Mouse (Mus musculus): ENCODE results near the gene Patz1.
A peak's percentile ranks its signal among the peaks of the same experiment; 100 is the strongest.

Gene Patz1

DNA sequence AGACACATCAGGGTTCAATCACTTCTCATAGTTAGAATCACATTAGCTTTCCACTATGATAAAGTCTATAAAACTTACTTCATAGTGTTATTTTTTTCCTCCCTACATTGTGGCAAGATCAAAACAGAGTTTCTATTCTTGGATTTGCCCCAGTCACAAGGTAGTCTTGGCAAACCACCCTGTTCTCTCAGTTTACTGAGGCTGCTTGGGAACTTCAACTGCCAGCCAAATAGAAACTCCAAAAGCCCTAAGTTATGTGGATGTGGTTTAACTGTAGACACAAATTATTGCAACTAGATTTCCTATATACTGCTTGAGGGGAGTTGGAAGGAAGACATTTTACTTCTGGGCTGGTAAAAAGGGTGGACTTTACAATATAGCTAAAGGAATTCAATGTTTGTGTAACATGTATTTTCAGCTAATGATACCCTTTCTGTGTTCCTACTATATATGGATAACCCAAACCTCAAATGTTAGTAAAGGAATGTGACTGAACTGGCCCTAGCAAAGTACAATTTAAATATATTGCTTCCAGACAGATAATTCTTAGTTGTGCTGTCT is 41.3 kb downstream of the Patz1 start, which contains the start of gene Pik3ip1:
Gene Pik3ip1 (plus strand): TSS at position 511 of the 561 bp plus-strand sequence.
- no peak for DNase-seq (ENCODE audit: low spot score in 2 of 2)

DNA sequence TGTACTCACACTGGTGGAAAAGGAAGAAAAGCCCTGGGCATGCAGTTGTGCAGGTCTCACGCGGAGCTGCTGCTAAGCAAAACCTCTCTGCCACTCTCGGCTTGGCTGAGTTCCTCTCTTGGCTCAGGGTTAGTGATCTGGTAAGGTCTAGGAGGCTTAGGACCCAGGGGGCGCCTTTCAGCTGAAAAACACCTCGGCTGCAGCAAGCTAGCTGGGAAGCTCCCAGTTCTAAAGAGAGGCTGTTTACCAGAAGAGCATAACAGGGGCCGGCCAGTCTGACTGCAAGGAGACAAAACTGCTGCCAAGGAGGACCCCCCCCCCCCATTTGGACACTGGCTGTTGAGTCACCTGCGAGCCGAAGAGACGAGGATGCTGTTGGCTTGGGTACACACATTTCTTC is 41.9 kb downstream of the Patz1 start:
- peak; percentile 75 for DNase-seq (ENCODE audit: low spot score in 2 of 2)

DNA sequence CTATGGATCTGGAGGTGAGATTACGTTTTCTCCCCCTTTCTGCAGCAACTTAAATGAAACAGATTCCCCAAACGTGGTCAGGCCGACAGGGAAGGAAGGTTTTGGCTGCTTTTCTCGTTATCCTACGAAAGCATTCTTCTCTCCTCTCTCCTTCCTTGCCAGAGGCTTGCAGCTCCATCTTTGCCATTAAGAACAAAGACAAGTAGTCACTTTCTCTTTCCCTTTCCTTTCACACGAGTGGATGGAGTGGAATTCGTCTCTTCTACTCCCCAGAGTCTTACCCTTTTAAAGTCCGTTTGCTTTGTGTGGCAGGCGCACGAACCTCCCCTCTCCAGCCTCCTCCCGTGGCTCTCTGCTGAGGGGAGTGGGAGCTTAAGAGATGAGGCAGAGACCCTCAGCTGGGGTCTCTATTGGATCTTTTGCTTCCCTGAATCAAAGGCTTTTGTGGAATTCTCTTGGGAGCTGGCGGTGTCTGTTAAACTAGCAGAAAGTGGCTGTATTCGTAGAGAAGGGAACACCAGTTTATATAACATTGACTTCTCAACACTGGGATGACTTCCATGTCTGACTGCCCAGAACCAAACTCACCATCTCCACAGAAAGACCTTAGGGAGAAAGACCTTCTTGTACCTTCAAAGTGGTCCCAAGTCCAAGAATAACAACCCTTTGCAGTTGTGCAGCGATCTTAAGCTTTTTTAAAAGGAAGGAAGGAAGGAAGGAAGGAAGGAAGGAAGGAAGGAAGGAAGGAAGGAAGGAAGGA is 42.5 kb downstream of the Patz1 start:
- no peak for DNase-seq (ENCODE audit: low spot score in 2 of 2)

DNA sequence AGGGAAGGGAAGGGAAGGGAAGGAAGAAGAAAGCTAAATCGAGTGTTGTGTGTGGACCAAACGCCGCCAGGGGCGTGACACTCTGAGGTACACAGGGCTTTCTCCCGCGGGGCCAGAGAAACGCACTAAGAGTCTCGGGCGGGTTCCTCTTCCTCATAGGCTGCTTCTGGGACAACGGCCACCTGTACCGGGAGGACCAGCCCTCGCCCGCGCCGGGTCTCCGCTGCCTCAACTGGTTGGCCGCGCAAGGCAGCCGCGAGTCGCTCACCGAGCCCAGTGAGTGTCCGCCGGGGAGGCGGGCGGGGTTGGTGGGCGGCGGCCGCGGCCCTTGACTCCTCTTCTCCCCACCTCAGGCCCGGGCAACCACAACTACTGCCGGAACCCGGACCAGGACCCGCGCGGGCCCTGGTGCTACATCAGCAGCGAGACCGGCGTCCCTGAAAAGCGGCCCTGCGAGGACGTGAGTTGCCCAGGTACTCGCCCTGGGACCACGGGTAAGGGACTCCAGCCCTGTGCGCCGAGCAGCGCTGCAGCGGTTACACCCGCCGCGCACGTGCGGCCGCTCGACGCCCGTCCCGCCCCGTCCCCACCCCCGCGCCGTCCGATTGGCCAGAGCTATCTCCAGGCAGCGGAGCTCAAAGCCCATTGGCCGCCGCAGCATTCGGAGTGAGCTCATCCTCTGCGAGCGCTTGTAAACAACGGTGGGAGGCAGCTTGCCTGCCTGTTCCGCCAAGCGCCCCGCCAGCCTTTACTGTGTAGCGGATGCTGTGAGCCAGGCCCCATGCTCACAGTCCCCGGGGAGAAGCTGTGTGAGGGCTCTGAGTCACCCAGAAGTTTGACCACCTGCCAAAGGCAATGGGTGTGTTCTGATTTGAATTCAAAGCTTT is 43.3 kb downstream of the Patz1 start:
- peak; percentile 86 to 90 for DNase-seq (ENCODE audit: low spot score in 2 of 2)

DNA sequence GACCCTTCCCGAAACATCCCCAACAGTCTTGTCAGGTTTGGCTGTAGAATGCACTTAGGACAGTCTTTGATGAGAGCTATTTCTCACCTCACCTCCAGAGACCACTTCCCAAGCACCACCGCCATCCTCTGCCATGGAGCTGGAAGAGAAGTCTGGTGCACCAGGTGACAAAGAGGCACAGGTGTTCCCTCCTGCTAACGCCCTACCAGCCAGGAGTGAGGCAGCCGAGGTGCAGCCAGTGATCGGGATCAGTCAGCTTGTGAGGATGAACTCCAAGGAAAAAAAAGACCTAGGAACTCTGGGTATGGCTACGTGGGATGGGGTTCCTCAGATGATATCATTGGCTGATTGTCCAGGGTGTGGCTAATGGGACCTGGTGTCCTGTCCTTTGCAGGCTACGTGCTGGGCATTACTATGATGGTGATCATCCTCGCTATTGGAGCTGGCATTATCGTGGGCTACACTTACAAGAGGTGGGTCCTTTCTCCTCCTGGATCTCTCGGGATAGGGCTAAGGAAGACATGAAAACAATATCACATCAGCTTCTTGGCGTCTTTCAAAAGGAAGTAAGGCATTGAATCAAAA is 44.5 kb downstream of the Patz1 start:
- DNase-seq (ENCODE audit: low spot score in 2 of 2): no peak

DNA sequence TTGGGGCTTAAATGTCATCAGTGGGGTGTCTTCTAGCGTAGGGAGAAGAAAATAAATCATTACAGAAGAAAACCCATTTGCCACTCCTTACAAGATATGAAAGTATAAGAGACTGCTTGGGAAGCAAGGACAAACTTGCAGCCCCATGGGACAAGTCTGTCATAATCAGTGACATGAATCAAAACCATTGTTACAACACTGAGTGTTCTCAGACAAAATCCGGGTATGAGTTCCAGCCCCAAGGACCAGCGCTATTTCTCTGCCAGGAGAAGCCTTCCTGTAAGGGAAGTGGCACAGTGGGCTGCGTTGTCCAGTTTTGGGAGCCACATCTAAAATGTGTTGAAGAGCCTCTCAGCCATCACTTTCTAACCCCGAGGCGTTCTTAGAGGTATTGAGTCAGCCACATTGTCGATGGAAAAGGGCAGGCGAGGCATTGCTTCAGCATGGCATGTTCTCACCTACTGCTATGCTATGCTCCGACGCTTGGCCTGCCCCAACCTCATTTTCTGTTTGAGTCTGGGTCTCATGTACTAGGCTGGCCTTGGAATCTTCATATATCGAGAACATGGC is 45.6 kb downstream of the Patz1 start:
- no peak for DNase-seq (ENCODE audit: low spot score in 2 of 2)

DNA sequence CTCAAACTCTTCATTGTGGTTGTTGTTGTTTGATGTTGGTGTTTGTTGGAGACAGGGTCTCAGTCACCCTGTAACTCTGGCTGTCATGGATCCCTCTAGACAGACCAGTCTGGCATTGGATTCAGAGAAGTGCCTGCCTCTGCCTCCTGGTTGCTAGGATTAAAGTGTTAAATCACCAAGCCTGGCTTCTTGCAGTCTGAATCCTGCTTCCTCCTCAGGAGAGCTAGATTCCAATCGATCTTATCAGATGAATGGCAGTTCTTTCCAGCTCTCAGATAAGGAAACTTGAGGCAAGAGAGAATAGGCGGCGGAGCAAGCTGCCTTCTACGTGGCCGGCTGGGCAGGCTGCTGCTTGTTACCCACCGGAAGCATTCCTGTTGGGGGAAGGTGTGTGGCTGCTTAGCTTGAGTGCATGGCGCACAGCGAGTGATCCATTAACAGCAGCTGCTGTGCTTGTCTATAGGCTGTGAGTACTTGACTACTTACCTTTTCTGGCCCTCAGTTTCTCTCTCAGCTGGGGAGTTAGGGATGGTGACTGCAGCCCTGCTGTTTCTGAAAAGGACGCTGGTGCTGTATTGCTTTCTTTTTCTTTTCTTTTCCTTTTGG is 46.1 kb downstream of the Patz1 start:
- DNase-seq (ENCODE audit: low spot score in 2 of 2): no peak

DNA sequence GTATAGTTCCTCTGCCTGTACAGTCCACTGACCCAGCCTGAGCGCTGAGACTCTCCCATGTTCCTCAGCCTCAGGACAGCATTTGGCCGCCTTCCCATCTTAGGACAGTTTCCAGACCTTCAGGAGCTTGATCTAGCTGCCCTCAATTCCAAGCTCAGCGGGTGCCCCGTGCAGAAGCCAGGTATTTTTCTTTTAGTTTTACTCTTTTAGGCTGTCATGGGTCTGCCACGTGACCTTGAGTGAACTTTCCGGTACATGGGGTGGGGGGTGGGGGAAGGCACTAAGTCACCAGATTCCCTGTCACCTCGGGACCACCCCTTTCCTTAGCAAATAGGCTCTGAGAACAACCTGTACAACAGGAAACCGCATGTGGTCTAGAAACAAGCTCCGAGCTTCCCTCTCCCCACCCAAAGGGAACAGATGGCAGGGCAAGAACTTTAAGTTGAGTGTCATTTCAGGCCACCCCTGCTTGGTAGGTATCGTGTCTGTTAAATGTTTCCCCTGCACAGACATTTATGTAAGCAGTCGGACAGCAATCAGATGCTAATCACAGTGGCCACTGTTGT is 47.1 kb downstream of the Patz1 start:
- DNase-seq (ENCODE audit: low spot score in 2 of 2): no peak

DNA sequence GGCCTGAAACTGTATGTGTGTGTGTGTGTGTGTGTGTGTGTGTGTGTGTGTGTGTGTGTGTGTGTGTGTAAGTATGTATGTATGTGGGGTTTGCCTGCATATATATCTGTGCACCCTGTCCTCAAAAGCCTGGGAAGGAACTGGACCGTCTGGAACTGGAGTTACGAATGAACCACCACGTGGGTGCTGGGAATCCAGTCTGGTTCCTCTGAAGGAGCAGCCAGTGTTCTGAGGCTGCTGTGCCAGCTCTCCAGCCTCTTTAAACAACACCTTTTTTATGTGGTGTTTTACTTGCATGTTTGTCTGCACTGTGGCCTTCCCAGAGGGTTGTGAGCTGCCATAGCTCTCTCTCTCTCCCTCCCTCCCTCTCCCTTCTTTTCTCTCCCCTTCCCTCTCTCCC is 47.9 kb downstream of the Patz1 start:
- DNase-seq (ENCODE audit: low spot score in 2 of 2): no peak

DNA sequence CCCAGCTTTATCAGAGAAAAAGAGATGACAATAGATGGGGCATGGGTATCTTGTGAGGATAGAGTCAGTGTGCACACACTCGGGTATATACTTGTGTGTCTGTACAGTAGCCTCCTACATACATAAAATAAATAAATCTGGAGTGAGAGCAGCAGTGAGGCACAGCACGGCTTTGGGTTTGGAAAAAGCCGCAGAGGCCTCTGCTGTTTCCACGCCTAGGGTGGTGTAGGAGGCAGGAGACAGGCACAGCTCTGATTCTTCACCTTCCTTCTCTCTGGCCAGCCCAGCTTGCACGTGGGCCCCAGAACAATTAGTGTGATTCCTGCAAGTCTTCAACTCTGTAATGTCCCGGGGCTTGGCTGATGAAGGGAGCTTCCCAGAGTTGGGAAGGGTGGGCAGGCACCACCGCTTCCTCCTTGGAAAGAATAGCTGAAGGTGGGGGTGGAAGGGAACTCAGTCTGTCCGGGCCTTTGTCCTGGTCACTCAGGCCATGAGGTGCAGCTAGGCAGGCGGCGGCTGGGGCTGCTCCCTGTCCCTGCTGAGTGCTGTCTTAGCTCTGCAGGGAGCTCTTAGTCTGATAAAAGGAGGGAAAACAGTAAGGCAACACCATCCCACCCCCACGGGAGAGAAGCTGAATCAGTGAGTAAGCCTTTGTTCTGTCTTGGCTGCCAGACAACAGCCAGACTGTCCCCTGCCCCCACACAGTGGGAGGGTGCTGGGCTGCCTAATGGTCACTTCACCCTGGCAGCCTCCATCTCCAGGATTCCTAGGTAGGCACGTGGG is 48.7 kb downstream of the Patz1 start:
- DNase-seq (ENCODE audit: low spot score in 2 of 2): peak in 1 of 2 experiments; percentile 59

DNA sequence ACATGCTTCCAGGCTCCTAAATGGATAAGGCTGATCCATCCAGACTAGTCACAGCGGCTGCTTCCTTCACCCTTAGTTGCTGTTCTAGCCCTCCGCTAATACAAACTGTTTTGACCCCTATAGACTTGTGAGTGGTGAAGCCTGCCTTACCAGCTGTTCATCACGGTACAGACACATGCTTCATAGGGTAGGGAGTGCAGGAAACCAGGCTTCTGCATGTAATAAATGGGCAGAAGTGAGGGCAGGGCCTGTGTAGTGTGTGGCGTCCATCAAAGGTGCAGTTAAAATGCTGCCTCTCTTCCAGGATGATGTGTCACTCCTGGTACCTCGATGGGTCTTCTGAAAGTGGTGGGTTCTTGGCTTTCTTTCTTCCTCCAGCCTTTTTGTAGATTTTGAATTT is 49.3 kb downstream of the Patz1 start:
- DNase-seq (ENCODE audit: low spot score in 2 of 2): no peak

DNA sequence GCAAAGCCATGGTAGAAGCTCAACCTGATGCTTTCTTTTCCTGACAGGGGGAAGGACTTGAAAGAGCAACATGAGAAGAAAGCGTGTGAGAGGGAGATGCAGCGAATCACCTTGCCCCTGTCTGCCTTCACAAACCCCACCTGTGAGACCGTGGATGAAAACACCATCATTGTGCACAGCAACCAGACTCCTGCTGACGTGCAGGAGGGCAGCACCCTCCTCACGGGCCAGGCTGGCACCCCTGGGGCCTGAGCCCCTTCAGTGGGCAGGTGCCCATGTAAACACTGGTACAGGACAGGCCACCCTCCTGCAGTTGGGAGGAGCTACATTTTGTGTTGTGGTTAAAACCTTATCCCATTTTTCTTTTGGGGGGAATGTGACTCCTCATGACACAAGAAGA is 52.8 kb downstream of the Patz1 start:
- DNase-seq (ENCODE audit: low spot score in 2 of 2): no peak

DNA sequence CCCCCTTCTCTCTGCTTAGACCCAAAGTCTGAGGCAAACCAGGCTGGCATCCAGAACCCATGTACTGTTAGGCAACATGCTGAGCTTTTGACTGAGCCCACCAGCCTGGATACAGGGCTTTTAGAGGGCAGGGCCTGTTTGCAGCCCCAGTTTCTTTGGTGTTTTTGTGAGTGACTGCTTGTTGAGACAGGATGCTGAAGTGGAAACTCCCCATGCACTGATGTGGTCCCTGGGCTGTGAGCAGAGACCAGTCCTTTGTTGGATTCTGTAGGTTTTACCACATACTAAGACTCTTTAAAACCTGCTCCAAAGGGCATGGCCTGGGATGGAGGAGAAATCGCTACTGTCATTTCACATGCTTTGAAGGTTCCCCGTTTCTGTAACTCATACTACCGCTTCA is 56.2 kb downstream of the Patz1 start:
- DNase-seq (ENCODE audit: low spot score in 2 of 2): no peak

DNA sequence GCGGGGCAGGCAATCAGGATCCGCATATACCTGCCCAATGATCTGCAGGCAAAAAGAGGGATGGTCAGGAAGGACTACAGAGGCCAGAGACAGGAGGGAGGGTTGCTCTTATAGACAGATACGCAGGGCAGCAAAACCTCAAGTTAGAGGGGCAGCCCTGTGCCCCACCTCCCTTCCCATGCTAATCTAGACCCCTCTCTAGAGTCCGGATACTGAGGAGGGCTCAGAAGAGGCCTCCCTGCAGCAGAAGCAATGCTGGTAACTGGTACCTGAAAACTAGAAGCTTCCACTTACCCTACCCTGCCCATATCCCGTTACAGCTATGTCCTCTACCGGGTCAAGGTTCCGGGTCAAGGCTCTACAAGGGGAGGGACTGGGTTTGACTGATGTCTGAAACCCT is 57.7 kb downstream of the Patz1 start:
- no peak for DNase-seq (ENCODE audit: low spot score in 2 of 2)

DNA sequence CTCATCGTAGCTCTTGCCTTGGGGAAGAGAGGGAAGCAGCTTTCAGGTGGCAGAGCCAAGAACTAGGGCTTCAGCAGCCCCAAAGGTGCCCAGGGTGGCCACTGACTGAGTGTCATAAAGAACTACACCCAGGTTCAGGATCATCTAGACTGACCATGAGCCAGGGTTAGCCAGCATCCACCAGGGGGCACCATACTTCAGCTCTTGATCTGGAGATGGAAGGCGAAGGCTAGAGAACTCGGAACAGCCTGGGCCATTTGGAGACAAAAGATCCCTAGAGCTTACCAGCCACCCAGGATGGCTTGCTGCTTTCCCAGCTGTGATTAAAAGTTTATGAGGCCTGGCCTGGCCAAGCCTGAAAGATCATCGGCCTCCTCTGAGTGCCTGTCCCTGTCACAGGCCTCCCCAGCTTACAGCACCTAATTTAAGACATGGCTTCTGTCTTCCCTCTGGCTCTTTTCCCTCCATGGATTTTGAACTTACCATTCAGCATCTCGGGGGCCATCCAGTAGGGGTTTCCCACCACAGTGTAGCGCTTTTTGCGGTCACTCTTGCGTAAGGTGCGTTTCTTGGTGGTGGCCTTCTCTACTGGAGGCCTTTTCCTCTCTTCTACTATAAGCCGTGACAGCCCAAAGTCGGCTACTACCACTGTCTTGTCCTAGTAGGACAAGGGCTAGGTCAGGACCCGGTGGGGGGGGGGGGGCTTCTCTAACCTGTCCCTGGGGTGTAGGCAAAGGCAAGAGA is 58.6 kb downstream of the Patz1 start:
- peak; percentile 62 to 79 for DNase-seq (ENCODE audit: low spot score in 2 of 2)

DNA sequence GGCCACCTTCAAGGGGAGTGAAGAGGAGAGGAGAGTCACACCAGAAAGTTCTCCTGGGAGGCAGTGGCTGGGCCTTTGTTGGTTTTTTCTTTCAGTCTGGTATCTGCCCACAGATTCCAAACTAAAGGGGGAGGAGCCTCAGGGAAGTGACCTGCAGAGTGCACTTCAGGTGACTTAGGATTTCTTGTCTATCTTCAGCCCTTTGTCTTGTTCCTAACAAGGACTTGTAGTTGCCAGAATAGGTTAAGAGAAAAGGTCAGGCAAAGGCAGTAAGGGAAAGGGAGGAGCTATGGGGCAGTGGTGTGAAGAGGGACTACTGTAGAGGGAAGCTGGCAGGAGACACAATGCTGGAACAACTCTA is 59.1 kb downstream of the Patz1 start:
- DNase-seq (ENCODE audit: low spot score in 2 of 2): no peak

DNA sequence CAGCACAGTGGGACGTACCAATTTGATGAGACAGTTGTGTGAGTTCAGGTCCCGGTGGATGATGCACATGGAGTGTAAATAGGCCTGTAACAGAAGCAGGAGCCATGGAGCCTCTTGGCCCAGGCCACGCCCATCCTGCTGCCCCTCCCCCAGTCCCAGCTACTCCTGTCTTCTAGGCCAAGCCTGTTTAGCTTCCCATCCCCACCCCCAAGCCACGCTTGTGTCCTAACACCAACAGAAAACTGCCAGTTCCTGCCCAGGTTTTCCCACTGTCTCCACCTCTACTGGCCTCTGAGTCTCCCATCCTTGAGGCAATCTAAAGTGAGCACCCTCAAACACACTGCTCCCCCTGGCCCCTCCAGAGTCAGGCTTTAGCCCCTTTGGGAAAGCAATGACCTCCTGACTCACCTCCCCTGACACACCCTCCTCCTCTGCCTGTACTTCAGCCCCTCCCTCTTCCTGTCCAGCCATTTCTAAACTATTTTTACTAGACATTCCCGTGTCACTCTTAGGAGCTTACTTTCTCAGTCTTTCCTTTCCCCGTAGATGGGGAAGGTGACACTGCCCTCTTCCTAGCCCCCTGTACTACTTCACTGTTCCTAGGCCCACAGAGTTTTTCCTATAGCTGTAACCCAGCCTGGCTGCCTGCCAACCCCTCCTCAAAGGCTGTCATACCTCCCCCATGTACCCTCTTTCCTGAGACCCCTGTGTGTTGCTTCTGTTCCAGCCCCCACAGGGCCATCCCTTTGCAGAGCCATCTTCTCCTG is 60.1 kb downstream of the Patz1 start:
- DNase-seq (ENCODE audit: low spot score in 2 of 2): no peak

DNA sequence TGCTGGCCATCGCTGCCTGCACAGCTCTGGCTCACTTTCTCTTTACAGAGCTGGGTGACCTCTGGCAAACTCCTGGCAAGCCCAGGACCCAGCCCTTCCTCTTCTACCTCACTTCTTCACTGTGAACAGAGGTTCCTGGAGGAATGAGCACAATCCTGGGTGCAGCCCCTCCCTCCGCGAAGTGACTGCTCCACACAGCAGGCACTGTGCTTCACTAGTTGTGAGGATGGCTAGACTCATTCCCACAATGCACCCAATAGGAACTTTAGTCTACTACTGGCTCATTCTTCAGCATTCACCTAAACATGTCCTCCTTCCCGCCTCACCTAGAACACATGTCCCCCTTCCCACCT is 60.6 kb downstream of the Patz1 start:
- no peak for DNase-seq (ENCODE audit: low spot score in 2 of 2)

DNA sequence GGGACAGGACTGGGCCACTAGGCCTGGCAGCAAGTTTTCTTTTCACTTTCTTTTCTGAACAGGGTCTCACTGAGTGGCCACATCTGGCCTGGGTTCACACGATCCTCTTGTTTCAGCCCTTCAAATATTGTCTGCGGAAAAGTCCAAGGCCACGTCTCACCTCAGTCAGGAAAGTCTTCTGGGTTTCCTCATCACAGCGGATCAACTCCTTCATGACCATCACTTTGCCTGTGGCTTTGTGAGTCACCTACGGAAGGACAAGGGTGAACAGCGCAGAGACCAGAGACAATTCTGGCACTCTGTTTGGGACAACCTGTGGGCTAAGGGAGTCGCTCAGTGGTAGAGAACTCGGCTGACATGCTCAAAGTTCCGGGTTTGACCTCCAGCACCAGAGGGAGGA is 63.5 kb downstream of the Patz1 start:
- DNase-seq (ENCODE audit: low spot score in 2 of 2): no peak
